Mouse (Mus musculus) hematopoietic multipotent progenitor cell, adult 10-12 weeks (in vitro differentiated cells): Measurements from ENCODE around the gene Ttk. TPM values are rescaled to one million over a fixed set of nuclear protein-coding genes. Genes with fewer than 3 reads are reported as not detected.

Experiments
- polyA plus RNA-seq: library from polyadenylated mRNA; stranded (reverse); fragments of >175 nt; gene quantifications from 2 replicates; pipeline ENCODE4 v1.2.3, GENCODE M21; 2012; ENCODE audit warnings: low replicate concordance

Gene Ttk
- polyA plus RNA-seq, result 0.12 and 0.26 TPM in 2 replicates

GRCm38 (mm10) chr9:83833811-83834747 is at the start of gene Ttk:
Gene Ttk (plus strand): TSS chr9:83834689.

GRCm38 (mm10) chr9:83805977-83806815 is 28.3 kb upstream of the Ttk start, which contains the start of gene Elovl4:
Gene Elovl4 (minus strand): TSS chr9:83806277.

Other genes starting within 250 kb of the Ttk start
- not detected in 2 replicates for gene Elovl4, start 28.4 kb upstream of the Ttk start, polyA plus RNA-seq
- gene Bckdhb, start 90.5 kb downstream of the Ttk start, polyA plus RNA-seq, result 10.6 and 12.1 TPM in 2 replicates